Mouse (Mus musculus) left cerebral cortex, adult 9 months (tissue): ENCODE measurements at regions not wholly inside any gene's neighbourhood (a gene's known extent, or its start where the extent isn't known, plus 50 kb on each side); places are given as distances from the start of the nearest gene placed in this dataset.

Experiments used
- DNase-seq, 2 experiments: peaks; one replicate each; pipeline ENCODE4 v3.0.0; 2022; ENCODE audit warnings: low spot score in 2 of 2

GRCm38 (mm10) chr13:75204417-75204816 is 114.8 kb downstream of the Pcsk1 start:
- peak in 1 of 2 experiments; percentile 19 for DNase-seq

- no peak for DNase-seq
These were observed 134.3 kb downstream of the Pcsk1 start for GRCm38 (mm10) chr13:75223944-75224343.

- no peak for DNase-seq
These were observed 136.1 kb downstream of the Pcsk1 start for GRCm38 (mm10) chr13:75225581-75226297.

- peak in 1 of 2 experiments; percentile 74 for DNase-seq
These were observed 138.1 kb downstream of the Pcsk1 start for GRCm38 (mm10) chr13:75227616-75228277.

GRCm38 (mm10) chr13:75236424-75236823 is 146.8 kb downstream of the Pcsk1 start:
- DNase-seq, result no peak
